Mouse (Mus musculus) monocyte, adult 5-6 weeks (primary cell): ENCODE data around the gene Vmn2r-ps159. TPM values are rescaled to one million over a fixed set of nuclear protein-coding genes. Genes with fewer than 3 reads are reported as not detected.
"Not testable (repeated sequence)": the region's sequence is repeated elsewhere in the genome, so short reads cannot be mapped to it uniquely, and the experiment has no call there.

ENCODE experiments used
- ATAC-seq: fragments of 153-309, 156-312 bp; replicated peaks from 2 replicates; pipeline ENCODE4 v1.8.0; 2017; ENCODE audit warnings: mild to moderate bottlenecking; ENCODE audit not compliant: low TSS enrichment, insufficient number of reproducible peaks, severe bottlenecking, poor library complexity, low FRiP score
- total RNA-seq: library from RNA; stranded (forward); fragments of 200-1000, 200-491, 200-594 nt; gene quantifications from 3 replicates; pipeline ENCODE4 v1.2.3, GENCODE M21; 2017

The Vmn2r-ps159 gene
- 0.19 TPM in 1 of 3 replicates, not detected in the others for total RNA-seq

DNA sequence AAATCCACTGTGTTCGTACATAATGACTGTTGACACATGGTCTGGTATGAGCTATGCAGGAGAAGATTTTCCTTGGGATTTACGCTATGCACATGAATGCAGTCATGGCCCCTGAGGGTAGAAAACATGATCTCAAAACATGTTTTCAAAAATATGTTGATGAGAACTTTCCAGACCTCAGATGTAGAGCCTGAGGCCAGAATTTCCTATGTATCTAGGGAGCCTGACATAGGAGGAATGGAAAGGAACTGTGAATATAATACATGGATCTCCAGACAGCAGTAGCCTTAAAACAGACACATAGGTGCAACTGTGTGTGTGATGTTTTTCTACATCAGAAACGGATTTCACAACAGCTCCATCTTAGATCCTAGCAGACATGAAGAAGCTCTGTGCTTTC lies at the start of gene Vmn2r-ps159:
Vmn2r-ps159 (plus strand) TSS at position 301 of the 400 bp plus-strand sequence.
- ATAC-seq, result not testable (repeated sequence)

- ATAC-seq, result peak; percentile 47; the same call in 1 of the 2 replicates
These were observed 10.9 kb downstream of the Vmn2r-ps159 start for GRCm38 (mm10) chr4:156341601-156342504.

GRCm38 (mm10) chr4:156342569-156343325 lies 11.8 kb downstream of the Vmn2r-ps159 start:
- peak; percentile 51 for ATAC-seq

DNA sequence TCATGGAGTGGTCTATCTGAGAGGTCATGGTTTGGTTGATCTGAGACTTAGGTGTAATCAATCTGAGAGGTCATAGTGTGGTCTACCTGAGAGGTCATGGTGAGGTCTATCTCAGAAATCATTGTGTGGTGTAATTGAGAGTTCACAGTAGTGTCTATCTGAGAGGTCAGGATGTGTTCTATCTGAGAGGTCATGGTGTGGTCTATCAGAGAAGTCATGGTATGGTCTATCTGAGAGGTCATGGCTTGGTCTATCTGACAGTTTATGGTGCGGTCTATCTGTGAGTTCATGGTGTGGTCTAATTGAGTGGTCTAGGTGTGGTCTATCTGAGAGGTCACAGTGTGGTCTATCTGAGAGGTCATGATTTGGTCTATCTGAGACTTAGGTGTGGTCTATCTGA lies 12.4 kb downstream of the Vmn2r-ps159 start:
- ATAC-seq, result peak; percentile 36; the same call in 1 of the 2 replicates

DNA sequence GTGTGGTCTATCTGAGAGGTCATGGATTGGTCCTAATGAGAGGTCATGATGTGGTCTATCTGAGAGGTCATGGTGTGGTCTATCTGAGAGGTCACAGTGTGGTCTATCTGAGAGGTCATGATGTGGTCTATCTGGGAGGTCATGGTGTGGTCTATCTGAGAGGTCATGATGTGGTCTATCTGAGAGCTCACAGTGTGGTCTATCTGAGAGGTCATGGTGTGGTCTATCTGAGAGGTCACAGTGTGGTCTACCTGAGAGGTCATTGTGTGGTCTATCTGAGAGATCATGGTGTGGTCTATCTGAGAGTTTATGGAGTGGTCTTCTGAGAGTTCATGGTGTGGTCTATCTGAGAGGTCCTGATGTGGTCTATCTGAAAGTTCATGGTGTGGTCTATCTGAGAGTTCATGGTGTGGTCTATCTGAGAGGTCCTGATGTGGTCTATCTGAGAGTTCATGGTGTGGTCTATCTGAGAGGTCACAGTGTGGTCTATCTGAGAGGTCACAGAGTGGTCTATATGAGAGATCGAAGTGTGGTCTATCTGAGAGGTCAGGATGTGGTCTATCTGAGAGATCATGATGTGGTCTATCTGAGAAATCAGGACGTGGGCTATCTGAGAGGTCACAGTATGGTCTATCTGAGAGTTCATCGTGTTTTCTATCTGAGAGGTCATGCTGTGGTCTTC lies 26.0 kb downstream of the Vmn2r-ps159 start:
- peak; percentile 68 for ATAC-seq

Other genes with a start within 250 kb of the Vmn2r-ps159 start
- gene 9430015G10Rik, start 221.1 kb upstream of the Vmn2r-ps159 start, total RNA-seq, result 5.7 to 20.4 TPM (median 15.4 TPM) in 3 replicates
- gene Rnf223, start 200.6 kb upstream of the Vmn2r-ps159 start, total RNA-seq, result 0.39 TPM in 1 of 3 replicates, not detected in the others
- gene Agrn, start 133.6 kb upstream of the Vmn2r-ps159 start, total RNA-seq, result 1.4 to 8.4 TPM (median 2.7 TPM) in 3 replicates
- 1.9 to 9.6 TPM (median 2.4 TPM) in 3 replicates for gene Isg15, start 130.3 kb upstream of the Vmn2r-ps159 start, total RNA-seq
- 2.6 to 12.3 TPM (median 3.3 TPM) in 3 replicates for gene AW011738, start 127.8 kb upstream of the Vmn2r-ps159 start, total RNA-seq
- 0.19 to 0.48 TPM in 2 of 3 replicates, not detected in the other for gene Perm1, start 115.2 kb upstream of the Vmn2r-ps159 start, total RNA-seq
- gene Plekhn1, start 96.2 kb upstream of the Vmn2r-ps159 start, total RNA-seq, result 4.3 to 17.1 TPM (median 16.9 TPM) in 3 replicates
- 33.0 to 53.8 TPM (median 40.5 TPM) in 3 replicates for gene Noc2l, start 95.1 kb upstream of the Vmn2r-ps159 start, total RNA-seq
- 0.19 to 1.8 TPM (median 0.29 TPM) in 3 replicates for gene Samd11, start 75.4 kb upstream of the Vmn2r-ps159 start, total RNA-seq